Mouse (Mus musculus) heart, adult 9 months (tissue): ENCODE results near the gene Aplp2.

Source experiments
- DNase-seq, 2 experiments: peaks; one replicate each; pipeline ENCODE4 v3.0.0; 2022; ENCODE audit warnings: low spot score in 2 of 2

Aplp2 gene

GRCm38 (mm10) chr9:31211690-31212499 lies at the start of gene Aplp2:
Gene Aplp2, minus strand, starts transcription at chr9:31211815.
- peak; percentile 98 to 99 for DNase-seq

DNA sequence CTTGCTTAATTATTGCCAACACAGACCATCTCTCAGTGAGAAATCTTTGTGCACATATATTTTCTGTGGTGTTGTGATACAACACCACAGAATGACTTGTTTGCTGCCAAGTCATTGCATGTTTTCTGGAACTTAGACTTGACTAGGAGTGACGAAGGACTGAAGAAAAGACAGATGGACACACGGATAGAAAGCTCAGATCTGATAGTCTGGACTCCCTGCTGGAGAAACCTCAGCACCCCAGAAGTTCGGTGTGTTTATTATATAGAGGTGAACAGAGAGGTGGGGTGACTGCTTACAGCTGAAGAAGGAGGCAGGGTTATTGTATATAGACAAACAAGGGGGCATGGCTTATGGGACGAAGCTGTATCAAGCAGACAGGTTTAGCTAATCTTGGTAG lies 48.6 kb upstream of the Aplp2 start:
- DNase-seq = no peak

GRCm38 (mm10) chr9:31258237-31258636 lies 46.6 kb upstream of the Aplp2 start:
- DNase-seq = no peak

DNA sequence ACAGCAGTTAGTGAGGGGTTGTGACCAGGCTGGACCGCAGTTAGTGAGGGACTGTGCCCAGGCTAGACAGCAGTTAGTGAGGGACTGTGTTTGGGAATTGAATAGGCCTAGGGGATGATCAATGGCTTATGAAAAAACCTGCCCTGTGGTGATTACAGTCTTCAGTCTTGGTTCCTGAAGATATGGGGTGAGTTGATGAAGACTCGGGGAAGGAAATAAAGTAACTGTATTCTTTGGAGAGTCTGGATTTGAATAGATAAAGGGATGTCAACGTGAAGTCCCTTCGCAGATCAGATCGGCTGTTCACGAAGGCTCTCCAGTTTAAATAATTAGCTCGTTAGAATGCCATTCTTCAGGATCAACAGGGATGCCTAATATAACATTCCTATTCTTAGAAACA lies 44.3 kb upstream of the Aplp2 start:
- DNase-seq = no peak

DNA sequence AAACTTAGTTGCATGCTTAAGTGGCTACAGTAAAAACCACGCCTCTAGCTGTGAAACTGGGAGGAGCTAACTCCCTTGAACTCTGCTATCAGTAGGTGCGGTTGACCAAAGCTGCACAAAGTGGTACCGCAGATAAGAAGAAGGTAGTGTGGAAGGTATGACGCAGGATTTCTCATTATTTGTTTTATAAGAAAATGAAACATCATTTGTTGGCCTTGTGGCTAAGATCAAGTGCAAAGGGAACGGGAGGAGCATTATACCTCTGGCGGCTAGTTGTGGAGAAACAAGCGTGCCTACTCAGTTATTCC lies 43.0 kb upstream of the Aplp2 start:
- DNase-seq = peak in 1 of 2 experiments; percentile 14

DNA sequence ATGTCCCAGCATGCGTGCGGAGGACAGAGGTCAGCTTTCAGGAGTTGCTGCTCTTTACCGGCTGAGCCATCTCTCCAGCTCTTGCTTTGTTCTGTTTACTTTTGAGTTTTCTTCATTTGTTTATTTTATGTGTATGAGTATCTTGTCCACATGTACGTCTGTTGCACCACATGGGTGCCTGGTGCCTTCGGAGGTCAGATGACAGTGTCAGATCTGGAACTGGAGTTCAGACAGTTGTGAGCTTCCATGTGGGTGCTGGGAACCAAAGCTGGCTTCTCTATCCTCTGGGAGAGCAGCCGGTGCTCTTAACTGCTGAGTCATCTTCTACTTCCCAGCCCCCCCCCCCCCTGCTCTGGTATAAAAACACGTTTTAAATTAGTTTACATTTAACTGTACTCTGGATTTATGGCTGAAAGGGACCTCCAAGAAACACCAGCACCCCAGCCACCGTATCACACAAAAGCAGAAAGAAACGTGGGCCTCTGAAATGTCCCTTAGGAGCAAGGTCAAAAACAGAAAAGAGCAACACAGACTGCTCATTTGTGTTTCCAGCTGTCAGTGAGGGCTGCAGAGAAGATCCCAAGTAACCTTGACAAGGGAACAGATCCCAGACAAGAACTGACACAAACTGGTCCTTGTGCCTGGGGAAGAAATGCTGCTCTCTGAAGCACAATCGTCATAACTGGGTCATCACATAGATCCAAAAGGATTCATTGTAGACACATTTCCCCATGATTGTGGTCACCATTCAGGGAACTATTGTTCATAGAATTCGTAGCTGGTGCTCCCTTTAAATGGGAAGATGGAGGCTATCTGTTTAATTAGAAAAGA lies 42.5 kb upstream of the Aplp2 start:
- peak in 1 of 2 experiments; percentile 10 for DNase-seq

DNA sequence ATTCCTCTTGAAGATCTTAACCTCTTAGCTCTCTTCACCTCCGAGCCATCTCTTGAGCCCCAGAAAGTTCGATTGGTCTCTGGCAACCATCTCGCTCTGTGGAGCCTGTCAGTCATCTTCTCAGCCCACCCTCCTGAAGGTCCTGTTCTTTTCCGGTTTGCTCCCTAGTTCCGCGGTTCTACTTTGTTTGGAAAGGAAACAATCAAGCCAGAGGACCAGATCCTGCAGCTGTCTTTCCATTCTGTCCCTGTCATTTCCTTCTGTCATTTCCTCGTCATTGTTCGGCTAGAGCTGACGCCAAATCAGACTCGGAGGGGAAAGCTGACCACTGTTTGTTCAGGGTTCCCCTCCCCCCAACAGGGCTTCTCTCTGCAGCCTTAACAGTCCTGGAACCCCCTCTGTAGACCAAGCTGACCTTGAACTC lies 41.7 kb upstream of the Aplp2 start:
- DNase-seq = peak; percentile 78 to 90

GRCm38 (mm10) chr9:31252182-31252799 lies 40.7 kb upstream of the Aplp2 start:
- DNase-seq = peak; percentile 36 to 49

DNA sequence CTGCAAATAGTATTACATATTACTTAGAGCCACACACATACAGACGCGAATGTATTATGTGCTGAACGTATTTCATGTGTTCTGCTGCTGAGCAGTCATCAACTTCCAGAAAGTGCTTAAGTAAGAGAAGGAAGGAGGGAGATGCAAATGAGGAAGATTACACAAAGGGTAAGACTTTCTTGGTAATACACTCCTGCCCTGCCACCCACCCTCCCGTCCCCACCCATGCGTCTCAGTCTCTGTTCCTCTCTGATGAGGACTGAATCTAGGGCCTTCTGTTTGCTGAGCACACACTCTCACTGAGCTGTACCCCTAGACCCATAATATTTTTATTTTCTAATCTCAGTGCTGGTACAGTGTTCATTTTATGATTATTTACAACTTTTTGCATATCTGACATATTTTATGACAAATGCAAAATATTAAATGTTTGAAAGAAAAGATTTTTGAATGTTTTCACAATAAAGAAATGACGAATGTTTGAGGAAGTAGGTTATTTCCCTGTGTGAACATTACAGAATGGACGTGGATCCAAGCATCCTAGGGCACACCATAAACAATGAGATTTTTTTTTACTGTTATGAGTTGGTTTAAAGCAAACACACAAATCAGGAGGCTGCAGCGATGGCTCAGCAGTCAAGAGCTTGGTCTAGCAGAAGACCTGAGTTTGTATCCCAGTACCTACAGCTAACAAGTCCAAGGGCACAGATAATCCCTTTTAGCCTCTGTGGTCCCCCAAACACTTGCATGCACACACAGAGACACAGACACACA lies 36.0 kb upstream of the Aplp2 start:
- DNase-seq = no peak

- no peak for DNase-seq
These were observed 34.8 kb upstream of the Aplp2 start for GRCm38 (mm10) chr9:31246421-31246820.

- DNase-seq = no peak
These were observed 33.4 kb upstream of the Aplp2 start for GRCm38 (mm10) chr9:31245006-31245405.

GRCm38 (mm10) chr9:31243939-31244333 lies 32.3 kb upstream of the Aplp2 start:
- no peak for DNase-seq

- no peak for DNase-seq
These were observed 31.8 kb upstream of the Aplp2 start for GRCm38 (mm10) chr9:31243306-31243938.

GRCm38 (mm10) chr9:31241208-31241699 lies 29.6 kb upstream of the Aplp2 start:
- no peak for DNase-seq

- DNase-seq = no peak
These were observed 29.1 kb upstream of the Aplp2 start for GRCm38 (mm10) chr9:31240522-31241207.

- no peak for DNase-seq
These were observed 27.9 kb upstream of the Aplp2 start for GRCm38 (mm10) chr9:31239551-31239950.

- DNase-seq = no peak
These were observed 26.9 kb upstream of the Aplp2 start for GRCm38 (mm10) chr9:31238526-31238925.

DNA sequence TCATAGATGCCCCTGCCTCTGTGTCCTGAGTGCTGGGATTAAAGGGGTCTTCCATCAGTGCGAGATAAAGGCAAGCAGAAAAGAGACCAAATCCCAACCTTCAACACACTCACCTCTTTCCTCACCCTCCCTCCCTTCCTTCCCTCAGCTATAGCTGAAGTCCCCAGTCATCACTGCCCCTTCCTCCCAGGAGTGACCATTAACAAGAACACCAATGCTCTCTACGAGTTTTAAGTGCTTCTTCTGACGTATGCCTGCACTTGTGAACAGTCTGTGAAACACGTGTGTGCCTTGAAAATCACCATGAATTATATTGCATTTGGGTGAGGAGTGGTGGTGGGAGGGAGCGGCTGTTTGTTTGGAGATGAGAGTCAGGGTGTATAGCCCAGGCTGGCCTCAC lies 24.5 kb upstream of the Aplp2 start:
- DNase-seq = no peak

DNA sequence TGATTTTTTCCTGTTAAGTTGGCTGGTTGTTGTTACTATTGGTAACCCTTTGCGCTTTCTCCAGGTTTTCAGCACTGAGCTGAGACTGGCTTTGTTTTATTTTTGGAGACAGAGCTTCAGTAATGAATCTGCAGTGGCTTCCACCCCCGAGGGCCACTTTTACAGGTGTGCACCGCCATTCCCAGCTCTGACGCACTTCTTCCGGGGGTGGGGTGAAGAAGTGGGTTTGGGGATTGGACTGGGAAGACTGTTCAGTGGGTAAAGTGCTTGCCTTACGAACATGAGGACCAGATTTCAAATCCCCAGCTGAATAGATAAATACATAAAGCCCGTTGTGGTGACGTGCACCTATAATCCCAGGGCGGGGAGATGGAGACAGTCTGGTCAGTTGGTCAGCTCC lies 23.9 kb upstream of the Aplp2 start:
- DNase-seq = no peak

GRCm38 (mm10) chr9:31235030-31235429 lies 23.4 kb upstream of the Aplp2 start:
- no peak for DNase-seq

GRCm38 (mm10) chr9:31226541-31226940 lies 14.9 kb upstream of the Aplp2 start:
- no peak for DNase-seq
